Mouse (Mus musculus) liver, embryonic 14.5 days (tissue): Measurements from ENCODE around the gene Selenof. TPM values are rescaled to one million over a fixed set of nuclear protein-coding genes. Genes with fewer than 3 reads are reported as not detected.

Source experiments
- ATAC-seq: fragments of 200-750 bp; cut with Nextera tagmentation; 2 replicates; pipeline ENCODE4 v1.8.0; 2017; ENCODE audit warnings: moderate number of reproducible peaks, mild to moderate bottlenecking, moderate library complexity; ENCODE audit not compliant: insufficient read depth
- DNase-seq, 3 experiments: peaks; one replicate each; pipeline ENCODE4 v3.0.0-alpha.2; 2012 to 2013; ENCODE audit warnings: low read depth in 3 of 3, low spot score in 3 of 3
- H3K27ac ChIP-seq: fragments of 300-500 bp; sonication (generic); 2 replicates; pipeline ENCODE4 v1.5.1; 2014; ENCODE audit warnings: moderate library complexity, mild to moderate bottlenecking, control low read depth, inconsistent platforms
- H3K27me3 ChIP-seq: fragments of 300-500 bp; sonication (generic); 2 replicates; pipeline ENCODE4 v1.6.1; 2014; ENCODE audit warnings: mild to moderate bottlenecking, low read length, moderate library complexity; ENCODE audit not compliant: control insufficient read depth, insufficient read depth
- H3K36me3 ChIP-seq: fragments of 300-500 bp; sonication (generic); replicated peaks from 2 replicates; pipeline ENCODE4 v1.6.1; 2014; ENCODE audit warnings: low read depth; ENCODE audit not compliant: control insufficient read depth, insufficient read depth
- H3K4me1 ChIP-seq, 2 experiments: fragments of 200-500 bp in 1 of 2; fragments of 300-500 bp in 1 of 2; sonication (generic) in 1 of 2; replicated peaks; 2 replicates each; pipeline ENCODE4 v1.6.1; 2012 to 2014; ENCODE audit warnings: antibody characterized with exemption in 1 of 2, inconsistent platforms in 1 of 2, low read length in 1 of 2; ENCODE audit not compliant: control insufficient read depth in 2 of 2, insufficient read depth in 2 of 2
- H3K4me2 ChIP-seq: fragments of 300-500 bp; sonication (generic); 2 replicates; pipeline ENCODE4 v1.6.1; 2014; ENCODE audit warnings: low read depth, mild to moderate bottlenecking, control low read depth, moderate library complexity
- H3K4me3 ChIP-seq, 2 experiments: fragments of 200-500 bp in 1 of 2; fragments of 300-500 bp in 1 of 2; sonication (generic) in 1 of 2; 2 replicates each; pipeline ENCODE4 v1.5.1; 2012 to 2014; ENCODE audit warnings: low read depth in 2 of 2, low read length in 2 of 2, mild to moderate bottlenecking in 2 of 2, control low read depth in 1 of 2, inconsistent platforms in 1 of 2, moderate library complexity in 1 of 2; ENCODE audit not compliant: insufficient read depth in 1 of 2
- H3K9ac ChIP-seq: fragments of 300-500 bp; sonication (generic); replicated peaks from 2 replicates; pipeline ENCODE4 v1.6.1; 2014; ENCODE audit warnings: mild to moderate bottlenecking, control low read depth, moderate library complexity
- H3K9me3 ChIP-seq: fragments of 300-500 bp; sonication (generic); 2 replicates; pipeline ENCODE4 v1.6.1; 2016; ENCODE audit warnings: low read length, mixed read lengths; ENCODE audit not compliant: control insufficient read depth
- CTCF ChIP-seq: IDR thresholded peaks from 2 replicates; pipeline ENCODE4 v1.5.1; 2016; ENCODE audit warnings: antibody characterized with exemption, low read depth, control low read depth
- EP300 ChIP-seq: IDR thresholded peaks from 2 replicates; pipeline ENCODE4 v1.6.1; 2016; ENCODE audit warnings: antibody characterized with exemption, low read depth
- WGBS: fragments of 180-500 bp; shearing (Covaris S2); extraction: QIAGEN DNeasy Blood & Tissue Kit; methylation state at CpG from one replicate; pipeline ENCODE4 v1.1.7; 2014; ENCODE audit not compliant: insufficient replicate concordance; 5-methylcytosine and 5-hydroxymethylcytosine counted together
- polyA plus RNA-seq, 2 experiments: library from polyadenylated mRNA; depleted of rRNA in 1 of 2; stranded (reverse) in 1 of 2; unstranded in 1 of 2; fragments of >200 nt; fragmentation: Nextera tagmentation in 1 of 2; extraction: Ambion mirVana in 1 of 2; gene quantifications; 2 replicates each; pipeline versions ENCODE4 v1.2.1 to v1.2.3; 2012 to 2014

Gene Selenof
- polyA plus RNA-seq, 2 experiments: 141 to 263 TPM

- H3K4me1 ChIP-seq: peaks cover 2 to 8% of the 10 kb centered on the region in 2 experiments
These were observed 16.2 kb upstream of the Selenof start for GRCm38 (mm10) chr3:144553942-144554341.

GRCm38 (mm10) chr3:144554503-144554902, 15.6 kb upstream of the Selenof start:
- Histone ChIP-seq H3K36me3 (no peaks in the 10 kb centered on the region), H3K9me3 (no peaks in the 10 kb centered on the region), H3K27ac (no peak overlapping the region), H3K4me3 (no peak overlapping the region), H3K4me2 (no peak overlapping the region; the same call in 1 of the 2 replicates), H3K27me3 (no peaks in the 10 kb centered on the region), H3K4me1 (peaks cover 2 to 11% of the 10 kb centered on the region in 2 experiments), H3K9ac (no peak overlapping the region)
- WGBS: 68% methylated on average over 9 of the region's 9 CpGs
- DNase-seq (no peak), ATAC-seq (no peak)
- no peak for TF ChIP-seq CTCF
- TF ChIP-seq EP300: no peak

More at GRCm38 (mm10) chr3:144553942-144554341, 16.2 kb upstream of the Selenof start:
- H3K9ac ChIP-seq: no peak overlapping the region
- H3K4me2 ChIP-seq: no peak overlapping the region; the same call in 1 of the 2 replicates
- DNase-seq: no peak
- no peak for ATAC-seq
- TF ChIP-seq EP300: no peak
- TF ChIP-seq CTCF: no peak
- no peaks in the 10 kb centered on the region for H3K9me3 ChIP-seq
- no peaks in the 10 kb centered on the region for H3K36me3 ChIP-seq
- no peak overlapping the region for H3K4me3 ChIP-seq
- no peak overlapping the region for H3K27ac ChIP-seq
- 34% methylated on average over 7 of the region's 7 CpGs for WGBS
- H3K27me3 ChIP-seq: no peaks in the 10 kb centered on the region

GRCm38 (mm10) chr3:144555144-144555543, 15.0 kb upstream of the Selenof start:
- H3K4me1 ChIP-seq: peaks cover 2 to 13% of the 10 kb centered on the region in 2 experiments
- H3K4me3 ChIP-seq: no peak overlapping the region
- WGBS: 75% methylated on average over 7 of the region's 7 CpGs
- no peak for ATAC-seq
- H3K9ac ChIP-seq: no peak overlapping the region
- TF ChIP-seq CTCF (no peak), EP300 (no peak)
- no peak overlapping the region for H3K4me2 ChIP-seq
- no peak overlapping the region for H3K27ac ChIP-seq
- H3K9me3 ChIP-seq: no peaks in the 10 kb centered on the region
- H3K27me3 ChIP-seq: no peaks in the 10 kb centered on the region
- H3K36me3 ChIP-seq: no peaks in the 10 kb centered on the region
- no peak for DNase-seq

GRCm38 (mm10) chr3:144556625-144557324, 13.3 kb upstream of the Selenof start:
- WGBS: 41% methylated on average over 16 of the region's 16 CpGs
- Histone ChIP-seq H3K4me2 (no peak overlapping the region), H3K36me3 (no peaks in the 10 kb centered on the region), H3K4me3 (no peak overlapping the region), H3K9ac (no peak overlapping the region), H3K27me3 (no peaks in the 10 kb centered on the region), H3K9me3 (no peaks in the 10 kb centered on the region), H3K4me1 (peaks cover 3 to 15% of the 10 kb centered on the region in 2 experiments), H3K27ac (no peak overlapping the region)
- ATAC-seq: no peak
- TF ChIP-seq CTCF (no peak), EP300 (no peak)
- no peak for DNase-seq

- Histone ChIP-seq H3K9me3 (no peaks in the 10 kb centered on the region), H3K27me3 (no peaks in the 10 kb centered on the region), H3K4me3 (no peak overlapping the region), H3K9ac (no peak overlapping the region), H3K4me1 (peaks cover 5 to 16% of the 10 kb centered on the region in 2 experiments), H3K4me2 (no peak overlapping the region), H3K27ac (no peak overlapping the region), H3K36me3 (no peaks in the 10 kb centered on the region)
- DNase-seq (no peak), ATAC-seq (no peak)
- 31% methylated on average over 5 of the region's 5 CpGs for WGBS
- TF ChIP-seq EP300: no peak
- TF ChIP-seq CTCF: no peak
These were observed 11.8 kb upstream of the Selenof start for GRCm38 (mm10) chr3:144558274-144558673.
